Mouse (Mus musculus) NIH3T3 (cell line): ENCODE measurements at regions not wholly inside any gene's neighbourhood (a gene's known extent, or its start where the extent isn't known, plus 50 kb on each side); places are given as distances from the start of the nearest gene placed in this dataset.

Experiments
- DNase-seq: peaks from one replicate; pipeline ENCODE4 v3.0.0-alpha.2; 2012; ENCODE audit warnings: low read depth

- peak; percentile 13 for DNase-seq
These were observed 604.4 kb upstream of the Nrp1 start for GRCm38 (mm10) chr8:127753793-127754565.

- DNase-seq, result no peak
These were observed 601.0 kb upstream of the Nrp1 start for GRCm38 (mm10) chr8:127757396-127757795.

- no peak for DNase-seq
These were observed 598.5 kb upstream of the Nrp1 start for GRCm38 (mm10) chr8:127759906-127760305.

GRCm38 (mm10) chr8:127765199-127765598 is 593.2 kb upstream of the Nrp1 start:
- DNase-seq, result no peak

GRCm38 (mm10) chr8:127768311-127768710 is 590.1 kb upstream of the Nrp1 start:
- no peak for DNase-seq

- no peak for DNase-seq
These were observed 588.8 kb upstream of the Nrp1 start for GRCm38 (mm10) chr8:127769651-127770050.

GRCm38 (mm10) chr8:127771781-127772180 is 586.6 kb upstream of the Nrp1 start:
- DNase-seq, result no peak

- DNase-seq, result no peak
These were observed 586.0 kb upstream of the Nrp1 start for GRCm38 (mm10) chr8:127772415-127772814.

GRCm38 (mm10) chr8:127772917-127773316 is 585.5 kb upstream of the Nrp1 start:
- DNase-seq, result no peak

- DNase-seq, result no peak
These were observed 583.8 kb upstream of the Nrp1 start for GRCm38 (mm10) chr8:127774642-127775041.

GRCm38 (mm10) chr8:127775160-127775559 is 583.2 kb upstream of the Nrp1 start:
- DNase-seq, result no peak

GRCm38 (mm10) chr8:127775747-127776146 is 582.7 kb upstream of the Nrp1 start:
- no peak for DNase-seq

GRCm38 (mm10) chr8:127778352-127779020 is 579.9 kb upstream of the Nrp1 start:
- no peak for DNase-seq

- no peak for DNase-seq
These were observed 579.2 kb upstream of the Nrp1 start for GRCm38 (mm10) chr8:127779021-127779689.

- DNase-seq, result no peak
These were observed 577.8 kb upstream of the Nrp1 start for GRCm38 (mm10) chr8:127780596-127780995.

GRCm38 (mm10) chr8:127781011-127781410 is 577.4 kb upstream of the Nrp1 start:
- DNase-seq, result peak; percentile 16

GRCm38 (mm10) chr8:127792611-127793010 is 565.8 kb upstream of the Nrp1 start:
- DNase-seq, result no peak

- DNase-seq, result no peak
These were observed 558.4 kb upstream of the Nrp1 start for GRCm38 (mm10) chr8:127799849-127800471.

GRCm38 (mm10) chr8:127802136-127802535 is 556.3 kb upstream of the Nrp1 start:
- DNase-seq, result peak; percentile 66

GRCm38 (mm10) chr8:127802661-127803333 is 555.6 kb upstream of the Nrp1 start:
- no peak for DNase-seq

- peak; percentile 41 for DNase-seq
These were observed 548.9 kb upstream of the Nrp1 start for GRCm38 (mm10) chr8:127809203-127810155.
